In the genomic region with DNA sequence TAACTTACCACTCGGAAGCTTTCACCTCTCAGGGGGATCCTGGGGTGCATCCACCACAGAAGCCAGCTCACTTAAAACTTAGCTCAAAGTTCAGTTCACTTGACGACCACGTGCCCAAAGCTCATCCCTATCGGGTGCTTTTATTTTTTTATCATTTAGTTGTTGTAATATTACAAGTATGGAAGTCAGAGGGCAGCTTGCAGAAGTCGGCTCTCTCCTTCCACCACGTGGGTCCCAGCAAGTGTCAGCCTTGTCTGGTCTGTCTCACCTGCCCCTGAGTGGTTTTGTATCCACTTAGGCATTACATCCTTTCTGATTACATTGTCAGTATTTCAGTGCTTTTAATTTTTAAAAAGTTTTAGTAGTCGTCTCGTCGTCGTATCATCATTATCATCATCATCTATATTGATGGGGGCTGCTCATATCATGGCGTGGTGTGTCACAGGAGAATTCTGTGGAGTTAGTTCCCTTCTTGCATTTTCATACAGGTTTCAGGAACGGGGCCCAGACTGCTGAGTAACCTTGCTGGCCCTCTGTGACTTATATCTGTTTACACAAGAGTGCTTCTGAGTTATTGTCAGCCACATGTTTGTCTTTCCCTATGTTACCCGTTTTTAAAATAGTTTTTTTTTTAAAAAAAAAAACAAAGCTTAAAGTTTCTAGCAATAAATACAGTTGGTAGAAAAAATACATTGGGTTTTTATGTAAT, we compare ENCODE assay signal across 16 mouse cellular contexts.
"Had no signal": no experiment of that assay in that cellular context is flagged by ENCODE, and none has a peak within 500 bp of the region (broad histone marks: within the 10 kb centered on the region; RNA-seq: fewer than 3 reads in every experiment).

No protein-coding gene starts in this region.

- H3K27me3 ChIP-seq: liver, embryonic 13.5 days; lung, embryonic 15.5 days; neural tube, embryonic 13.5 days had no signal

- H3K4me1 ChIP-seq: lung, embryonic 15.5 days; megakaryocyte, embryonic 14.5 days; midbrain, embryonic 12.5 days had no signal

- H3K36me3 ChIP-seq: limb, embryonic 12.5 days; liver, embryonic 13.5 days; lung, embryonic 15.5 days; midbrain, embryonic 12.5 days; neural tube, embryonic 13.5 days had no signal

- H3K4me2 ChIP-seq: limb, embryonic 12.5 days; midbrain, embryonic 12.5 days; neural tube, embryonic 13.5 days had no signal

- H3K9me3 ChIP-seq: limb, embryonic 12.5 days; liver, embryonic 13.5 days; lung, embryonic 15.5 days; megakaryocyte, embryonic 14.5 days; midbrain, embryonic 12.5 days; neural tube, embryonic 13.5 days had no signal

- H3K9ac ChIP-seq: limb, embryonic 12.5 days; liver, postnatal 0 days; lung, embryonic 15.5 days; midbrain, embryonic 12.5 days; neural tube, embryonic 13.5 days had no signal

- DNase-seq: liver; liver, embryonic 13.5 days; liver, postnatal 0 days; lung, postnatal 14 days; right cerebral cortex, adult 18-20 months; right cerebral cortex, postnatal 25 days; thymus, postnatal 4 days had no signal

- H3K4me3 ChIP-seq: left cerebral cortex, adult 2 months; limb, embryonic 12.5 days; liver, embryonic 13.5 days; lung, embryonic 15.5 days; megakaryocyte, embryonic 14.5 days; midbrain, embryonic 12.5 days; neural tube, embryonic 13.5 days had no signal

- ATAC-seq: liver, postnatal 0 days; midbrain, embryonic 16.5 days had no signal

- H3K27ac ChIP-seq: left cerebral cortex, adult 2 months; limb, embryonic 12.5 days; liver, embryonic 13.5 days; lung, embryonic 15.5 days; macrophage; midbrain, embryonic 12.5 days; neural tube, embryonic 13.5 days; stomach, postnatal 0 days had no signal
